Mouse (Mus musculus) adrenal gland, postnatal 36 days (tissue): Measurements from ENCODE around the gene Fundc2. TPM values are rescaled to one million over a fixed set of nuclear protein-coding genes. Genes with fewer than 3 reads are reported as not detected.
A peak's percentile ranks its signal among the peaks of the same experiment; 100 is the strongest.

Experiments used
- DNase-seq, 2 experiments: peaks; one replicate each; pipeline ENCODE4 v3.0.0; 2021; ENCODE audit warnings: mixed read lengths in 1 of 2
- long read RNA-seq, 2 experiments: library from polyadenylated mRNA; stranded (forward); transcript quantifications; one replicate each; pipeline ENCODE4 v2.0.0; 2021; ENCODE audit warnings: borderline sequencing depth in 2 of 2
- total RNA-seq, 2 experiments: library from RNA; stranded (reverse); gene quantifications; 2 replicates each; pipeline ENCODE4 v1.2.3; 2021

The Fundc2 gene
- 10 to 100 TPM; 90.5 to 98.6 TPM for total RNA-seq
- long read RNA-seq, experiment 1, transcript Fundc2-201 (5 exons, 2,562 nt), result major isoform, 43 of 48 reads
- long read RNA-seq, experiment 1, partial matches to known transcripts, result 4 of 48 reads
- long read RNA-seq, experiment 1, other reads (novel, unspliced or antisense), result 1 of 48 reads
- long read RNA-seq, experiment 2, transcript Fundc2-201 (5 exons, 2,562 nt), result major isoform, 18 of 20 reads
- long read RNA-seq, experiment 2, partial matches to known transcripts, result 1 of 20 reads
- long read RNA-seq, experiment 2, other reads (novel, unspliced or antisense), result 1 of 20 reads

GRCm38 (mm10) chrX:75382195-75382771 is at the start of gene Fundc2, which contains the start of gene F8:
Gene Fundc2, plus strand, starts transcription at chrX:75382399.
Gene F8, minus strand, starts transcription at chrX:75382615.
- peak; percentile 71 to 88 for DNase-seq

- DNase-seq, result peak; percentile 35 to 60
These were observed 12.0 kb upstream of the Fundc2 start for GRCm38 (mm10) chrX:75370197-75370596.

- DNase-seq, result no peak
These were observed 9.4 kb upstream of the Fundc2 start for GRCm38 (mm10) chrX:75372666-75373425.

- no peak for DNase-seq
These were observed 5.4 kb upstream of the Fundc2 start for GRCm38 (mm10) chrX:75376815-75377214.

- DNase-seq, result no peak
These were observed 1.0 kb upstream of the Fundc2 start for GRCm38 (mm10) chrX:75381176-75381575.

- no peak for DNase-seq
These were observed 500 bp upstream of the Fundc2 start for GRCm38 (mm10) chrX:75381699-75382098.

- DNase-seq, result no peak
These were observed 17.3 kb downstream of the Fundc2 start for GRCm38 (mm10) chrX:75399471-75399870.

GRCm38 (mm10) chrX:75402668-75403067 is 20.5 kb downstream of the Fundc2 start:
- DNase-seq, result no peak

- DNase-seq, result no peak
These were observed 21.2 kb downstream of the Fundc2 start for GRCm38 (mm10) chrX:75403350-75403749.

GRCm38 (mm10) chrX:75409711-75410110 is 27.5 kb downstream of the Fundc2 start:
- DNase-seq, result no peak

GRCm38 (mm10) chrX:75415936-75416785 is 34.0 kb downstream of the Fundc2 start, which contains the start of the genes Cmc4, Mtcp1 and Brcc3:
Gene Cmc4, minus strand, starts transcription at chrX:75416584.
Gene Mtcp1, minus strand, starts transcription at chrX:75416588.
Gene Brcc3, plus strand, starts transcription at chrX:75416628.
- DNase-seq, result peak; percentile 91 to 92

Other genes starting within 250 kb of the Fundc2 start
- not detected for gene Smim9, start 218.6 kb upstream of the Fundc2 start, total RNA-seq
- gene F8, start 216 bp downstream of the Fundc2 start, total RNA-seq, result 10 to 100 TPM in 1 of 2 experiments, 1 to 10 TPM in 1; 8.2 to 10.4 TPM
- gene Cmc4, start 34.2 kb downstream of the Fundc2 start, total RNA-seq, result 10 to 100 TPM; 10.3 to 10.7 TPM
- 1 to 10 TPM; 8.7 to 9.2 TPM for gene Mtcp1, start 34.2 kb downstream of the Fundc2 start, total RNA-seq
- 10 to 100 TPM; 29.9 to 34.3 TPM for gene Brcc3, start 34.2 kb downstream of the Fundc2 start, total RNA-seq
- 10 to 100 TPM; 44.7 to 48.8 TPM for gene Vbp1, start 131.9 kb downstream of the Fundc2 start, total RNA-seq
- gene Rab39b, start 195.8 kb downstream of the Fundc2 start, total RNA-seq, result 1 to 10 TPM; 1.0 to 1.7 TPM